Mouse (Mus musculus) neutrophil, adult 5-6 weeks (primary cell): ENCODE measurements around the gene Stap2. TPM values are rescaled to one million over a fixed set of nuclear protein-coding genes. Genes with fewer than 3 reads are reported as not detected.

Experiments used
- ATAC-seq: fragments of 151-379, 151-347 bp; 2 replicates; pipeline ENCODE4 v1.8.0; 2017; ENCODE audit warnings: mild to moderate bottlenecking, moderate TSS enrichment; ENCODE audit not compliant: insufficient number of reproducible peaks, poor library complexity, low FRiP score, severe bottlenecking; ENCODE audit errors: extremely low read depth
- total RNA-seq: library from RNA; stranded (forward); fragments of 200-1000 nt; gene quantifications from 2 replicates; pipeline ENCODE4 v1.2.3, GENCODE M21; 2017

Gene Stap2
- total RNA-seq, 1 experiment from 2014 or later = 1.6 TPM

DNA sequence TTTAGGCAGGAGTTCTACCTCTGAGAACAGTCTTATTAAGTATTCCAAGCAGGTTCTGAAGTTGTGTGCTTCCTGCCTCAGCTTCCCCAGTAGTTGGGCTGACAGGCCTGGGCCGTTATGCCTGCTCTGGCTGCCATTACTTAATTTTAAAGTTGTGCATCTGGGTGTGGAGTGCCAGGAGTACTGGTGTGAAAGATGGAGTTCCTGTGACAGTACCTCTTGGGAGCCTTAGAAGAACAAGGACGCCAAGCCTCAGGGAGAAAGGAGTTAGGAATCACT, 4.5 kb upstream of the Stap2 start:
- ATAC-seq = no peak

GRCm38 (mm10) chr17:56009088-56009961, 3.9 kb upstream of the Stap2 start:
- ATAC-seq = peak; percentile 81

- ATAC-seq = peak; percentile 88
Measured at GRCm38 (mm10) chr17:56008356-56009087, 3.1 kb upstream of the Stap2 start.

DNA sequence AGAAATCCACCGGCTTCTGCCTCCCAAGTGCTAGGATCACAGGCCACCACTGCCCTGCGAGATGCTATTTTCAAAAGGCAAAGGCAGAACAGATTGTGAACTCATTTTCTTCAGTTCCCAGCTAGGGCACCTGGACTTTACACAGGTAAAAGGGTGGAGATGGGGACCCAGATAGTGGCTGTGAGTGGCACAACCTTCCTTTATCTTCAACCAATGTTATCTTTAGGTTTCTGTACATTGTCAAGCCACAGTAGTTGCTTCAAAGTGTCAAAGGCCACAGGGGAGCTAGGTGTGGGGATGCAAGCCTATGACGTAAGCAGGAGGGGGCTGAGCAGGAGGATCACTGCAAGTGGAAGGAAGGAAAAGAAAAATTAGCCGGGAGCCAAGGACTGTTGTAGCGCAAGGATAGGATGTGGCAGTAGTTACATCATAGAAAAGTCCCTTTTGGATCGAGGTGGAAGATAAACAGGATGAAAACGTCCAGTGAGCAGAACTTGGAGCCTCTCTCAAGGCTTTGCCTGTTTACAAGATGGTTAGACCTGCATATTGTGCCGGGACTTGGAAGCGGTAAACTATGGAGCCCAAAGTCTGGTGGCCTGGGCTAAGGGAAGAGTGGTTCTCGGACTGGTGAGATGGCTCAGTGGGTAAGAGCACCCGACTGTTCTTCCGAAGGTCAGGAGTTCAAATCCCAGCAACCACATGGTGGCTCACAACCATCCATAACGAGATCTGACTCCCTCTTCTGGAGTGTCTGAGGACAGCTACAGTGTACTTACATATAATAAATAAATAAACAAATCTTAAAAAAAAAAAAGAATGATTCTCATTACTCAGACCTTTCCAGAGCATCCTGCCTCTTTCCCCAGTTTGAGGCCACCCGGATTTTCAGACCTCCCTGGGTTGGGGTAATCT, 2.3 kb upstream of the Stap2 start:
- ATAC-seq = no peak

DNA sequence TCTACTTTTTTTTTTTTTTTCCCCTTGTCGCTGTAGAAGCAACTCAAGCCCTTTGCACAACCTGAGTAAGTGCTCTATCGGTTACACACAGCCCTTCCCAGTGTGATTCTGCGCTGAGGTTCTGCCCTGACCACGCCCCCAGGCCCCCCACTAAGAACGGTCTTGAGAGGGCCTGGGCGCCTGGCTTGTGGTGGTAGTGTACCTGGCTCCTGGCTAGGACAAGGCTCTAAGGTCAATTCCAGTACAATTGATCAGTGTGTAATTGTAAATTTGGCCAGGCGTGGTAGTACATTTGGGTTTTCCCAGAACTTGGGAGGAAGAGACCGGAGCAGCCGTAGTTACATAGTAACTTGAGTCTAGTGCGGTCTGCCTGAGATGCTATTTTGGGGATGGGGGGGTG, 1.6 kb upstream of the Stap2 start:
- no peak for ATAC-seq

DNA sequence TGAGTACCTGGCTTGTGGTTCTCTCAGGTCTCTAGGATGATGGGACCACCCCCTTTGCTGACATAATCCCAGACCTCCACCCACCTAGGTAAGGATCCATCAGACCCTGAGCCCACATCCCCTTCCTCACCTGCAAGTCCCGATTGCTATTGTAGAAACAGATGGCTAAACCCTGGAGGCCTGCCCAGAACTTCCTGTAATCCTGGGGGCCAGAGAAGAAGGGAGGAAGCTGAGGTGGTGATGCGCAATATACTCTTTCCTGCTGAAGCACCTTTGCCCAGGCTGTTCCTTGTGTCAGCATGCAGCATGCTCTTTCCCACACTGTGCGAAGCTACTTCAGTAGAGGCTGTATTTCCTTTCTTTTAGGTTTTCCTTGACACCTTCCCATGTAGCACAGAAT, 2.4 kb downstream of the Stap2 start:
- no peak for ATAC-seq

- no peak for ATAC-seq
Measured at GRCm38 (mm10) chr17:55999794-56000499, 5.4 kb downstream of the Stap2 start.

GRCm38 (mm10) chr17:55996007-55996406, 9.4 kb downstream of the Stap2 start:
- ATAC-seq = no peak

- ATAC-seq = no peak
Measured at GRCm38 (mm10) chr17:55990278-55990898, 15.0 kb downstream of the Stap2 start.

DNA sequence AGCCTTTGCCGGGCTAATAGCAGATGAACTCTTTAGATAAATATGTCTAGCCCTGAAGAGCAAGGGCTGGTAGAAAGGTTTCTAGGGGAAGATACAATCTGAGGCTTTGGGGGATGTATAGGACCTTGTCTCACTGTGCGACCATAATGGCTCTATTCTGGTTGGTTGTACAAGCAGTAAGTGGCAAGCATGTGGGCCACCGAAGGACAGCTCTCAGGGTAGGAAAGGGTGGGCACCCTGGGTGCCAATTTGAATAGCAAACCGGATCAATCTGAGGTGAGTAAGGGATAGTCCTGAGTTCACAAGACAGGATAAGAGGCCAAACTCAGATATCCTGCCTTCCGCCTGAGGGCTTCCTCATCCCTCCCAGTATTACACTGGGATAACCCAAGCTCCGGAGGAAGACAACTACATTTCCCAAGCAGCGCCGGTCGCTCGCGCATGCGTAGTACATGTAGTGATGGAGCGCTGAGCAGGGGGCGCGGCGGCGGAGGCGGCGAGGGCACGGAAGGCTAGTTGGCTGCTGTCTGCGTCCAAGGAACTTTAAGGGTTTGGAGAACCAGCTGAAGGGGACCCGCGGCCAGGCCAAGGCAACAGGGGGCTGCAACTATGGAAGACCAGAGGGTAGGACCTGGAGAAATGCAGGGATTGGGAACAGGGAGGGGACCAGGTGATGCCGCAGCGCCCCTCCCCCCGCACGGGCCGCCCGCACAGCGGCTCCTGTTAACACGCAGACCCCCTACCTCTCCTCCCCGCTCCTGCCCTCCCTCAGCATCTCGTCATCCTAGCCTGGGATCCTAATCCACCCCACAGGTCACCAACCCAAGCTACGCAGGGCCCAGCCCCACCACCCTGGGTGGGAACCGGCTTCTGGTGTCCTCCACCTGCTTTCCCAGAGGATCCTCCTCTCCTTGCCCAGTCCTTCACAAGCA, 19.1 kb downstream of the Stap2 start, which contains the start of gene Fsd1:
Gene Fsd1 (plus strand): TSS at position 480 of the 932 bp plus-strand sequence.
- no peak for ATAC-seq

GRCm38 (mm10) chr17:55977301-55977700, 28.1 kb downstream of the Stap2 start:
- no peak for ATAC-seq

GRCm38 (mm10) chr17:55976255-55976862, 29.0 kb downstream of the Stap2 start:
- peak; percentile 80 for ATAC-seq

DNA sequence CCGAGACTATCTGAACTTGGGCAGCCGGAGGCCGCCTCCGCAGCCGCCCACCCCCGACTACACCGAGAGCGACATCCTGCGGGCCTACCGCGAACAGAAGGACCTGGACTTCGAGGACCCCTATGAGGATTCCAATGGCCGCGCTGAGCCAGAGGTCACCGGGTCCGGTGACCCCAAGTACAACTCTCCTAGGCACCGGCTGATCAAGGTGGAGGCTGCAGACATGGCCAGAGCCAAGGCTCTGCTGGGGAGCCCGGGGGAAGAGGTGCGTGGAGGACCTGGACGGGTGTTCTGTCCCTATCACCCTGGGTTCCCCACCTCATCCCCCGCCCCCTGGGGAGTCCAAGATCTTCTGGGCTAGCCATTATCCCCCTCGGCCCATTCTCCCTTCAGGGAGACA, 33.9 kb downstream of the Stap2 start:
- no peak for ATAC-seq

GRCm38 (mm10) chr17:55969966-55970891, 35.2 kb downstream of the Stap2 start, which contains the start of gene Shd:
Gene Shd, plus strand, starts transcription at chr17:55970467.
- ATAC-seq = no peak

DNA sequence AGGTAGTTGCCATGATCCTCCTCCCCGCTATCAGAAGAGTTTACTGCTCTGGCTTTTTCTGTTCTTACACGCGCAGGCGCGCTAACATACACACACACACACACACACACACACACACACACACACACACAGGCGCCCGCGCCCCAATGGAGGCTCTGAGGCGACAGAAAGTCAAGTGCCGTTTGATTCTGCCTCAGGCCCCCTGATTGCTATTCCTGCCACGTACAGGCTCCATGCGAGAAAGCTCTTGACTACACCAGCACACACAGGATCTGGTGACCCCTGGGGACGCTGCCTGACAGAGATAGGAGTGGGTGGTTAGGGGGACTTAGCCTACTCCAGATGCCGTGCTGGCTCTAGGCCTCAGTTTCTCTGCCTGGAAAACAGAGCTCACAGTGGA, 35.8 kb downstream of the Stap2 start:
- ATAC-seq = no peak

DNA sequence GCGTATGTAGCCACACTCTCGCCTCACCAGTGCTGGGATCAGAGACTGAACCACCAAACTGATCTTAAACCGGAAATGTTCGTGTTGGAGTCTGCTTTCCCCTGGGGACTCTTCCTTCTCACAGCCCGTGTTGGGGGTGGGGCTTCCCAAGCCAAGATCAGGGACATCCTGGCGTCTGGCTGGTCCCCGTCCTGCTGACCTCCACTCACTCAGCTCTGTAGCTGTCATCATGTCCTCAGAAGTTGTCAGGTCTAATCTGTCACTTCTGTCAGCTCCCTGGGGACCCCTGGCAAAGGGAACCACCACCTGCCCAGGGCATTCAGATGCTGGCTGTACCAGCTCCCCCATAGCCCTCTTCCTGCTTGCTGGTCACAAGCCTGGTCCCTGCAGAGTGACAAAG, 37.2 kb downstream of the Stap2 start:
- ATAC-seq = no peak
